Mouse (Mus musculus) embryonic facial prominence, embryonic 13.5 days (tissue): ENCODE data around the gene Tango6. TPM values are rescaled to one million over a fixed set of nuclear protein-coding genes. Genes with fewer than 3 reads are reported as not detected.

Source experiments
- ATAC-seq: fragments of 200-750 bp; cut with Nextera tagmentation; 2 replicates; pipeline ENCODE4 v1.8.0; 2017; ENCODE audit warnings: low read depth; ENCODE audit not compliant: insufficient number of reproducible peaks, insufficient read depth, low FRiP score, low TSS enrichment
- H3K27ac ChIP-seq: fragments of 300-500 bp; sonication (generic); 2 replicates; pipeline ENCODE4 v1.5.1; 2015; ENCODE audit warnings: moderate library complexity, mild to moderate bottlenecking, inconsistent platforms
- H3K27me3 ChIP-seq: fragments of 300-500 bp; sonication (generic); 2 replicates; pipeline ENCODE4 v1.6.1; 2015; ENCODE audit warnings: mild to moderate bottlenecking, inconsistent platforms
- H3K36me3 ChIP-seq: fragments of 300-500 bp; sonication (generic); 2 replicates; pipeline ENCODE4 v1.6.1; 2015; ENCODE audit warnings: mild to moderate bottlenecking, inconsistent platforms
- H3K4me1 ChIP-seq: fragments of 300-500 bp; sonication (generic); 2 replicates; pipeline ENCODE4 v1.6.1; 2015; ENCODE audit warnings: inconsistent platforms
- H3K4me2 ChIP-seq: fragments of 300-500 bp; sonication (generic); 2 replicates; pipeline ENCODE4 v1.6.1; 2015; ENCODE audit warnings: moderate library complexity, mild to moderate bottlenecking, inconsistent platforms
- H3K4me3 ChIP-seq: fragments of 300-500 bp; sonication (generic); 2 replicates; pipeline ENCODE4 v1.5.1; 2015; ENCODE audit warnings: mild to moderate bottlenecking, inconsistent platforms
- H3K9ac ChIP-seq: fragments of 300-500 bp; sonication (generic); 2 replicates; pipeline ENCODE4 v1.6.1; 2015; ENCODE audit warnings: mild to moderate bottlenecking, inconsistent platforms
- H3K9me3 ChIP-seq: fragments of 300-500 bp; sonication (generic); 2 replicates; pipeline ENCODE4 v1.6.1; 2016; ENCODE audit warnings: inconsistent platforms
- WGBS: fragments of 180-500 bp; shearing (Covaris S2); methylation state at CpG from one replicate; pipeline ENCODE4 v1.1.7; 2015; ENCODE audit warnings: mixed read lengths; 5-methylcytosine and 5-hydroxymethylcytosine counted together
- polyA plus RNA-seq: library from polyadenylated mRNA; unstranded; fragments of >200 nt; fragmentation: Nextera tagmentation; extraction: Ambion mirVana; gene quantifications from 2 replicates; pipeline ENCODE4 v1.2.1, GENCODE M21; 2015

The Tango6 gene
- polyA plus RNA-seq, result 11.3 and 11.5 TPM in 2 replicates

DNA sequence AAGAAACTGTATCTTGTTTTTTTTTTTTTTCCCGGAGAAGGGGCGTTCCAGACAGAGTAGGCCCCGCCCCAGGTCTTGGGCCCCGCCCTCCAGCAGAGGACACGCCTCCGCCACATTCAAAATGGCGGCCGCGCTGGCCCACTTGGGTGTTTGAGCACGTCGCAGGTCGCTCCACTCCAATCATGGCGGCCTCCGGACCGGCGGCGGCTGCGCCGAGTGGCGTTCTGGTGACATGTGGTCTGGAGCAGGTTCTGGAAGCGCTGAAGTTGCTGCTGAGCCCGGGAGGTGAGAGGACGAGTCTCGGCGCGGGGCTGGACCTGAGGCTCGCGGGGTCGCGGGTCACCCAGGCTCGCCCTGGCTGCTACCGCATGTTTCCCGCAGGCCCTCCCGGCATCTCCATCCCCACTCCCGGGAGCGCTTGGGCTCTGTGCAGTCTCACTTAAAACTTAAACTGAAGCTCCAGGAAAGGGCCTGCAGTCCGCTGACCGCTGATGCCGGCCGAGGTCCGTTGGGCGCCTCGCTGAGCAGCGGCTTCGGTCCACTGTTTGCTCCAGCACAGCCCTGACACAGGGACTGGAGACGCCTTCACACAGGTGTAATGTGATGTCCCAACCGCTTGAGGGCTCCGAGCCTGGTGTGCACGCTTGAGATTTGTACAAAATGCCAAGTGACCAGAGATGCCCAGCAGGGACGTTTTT lies at the start of gene Tango6:
Tango6 (plus strand) TSS at position 98 of the 698 bp plus-strand sequence.
- Histone ChIP-seq H3K36me3 (no peaks in the 10 kb centered on the region), H3K9ac (peak within 1 kb of the TSS; percentile 90), H3K4me3 (peak within 1 kb of the TSS; percentile 70), H3K27ac (peak within 1 kb of the TSS; percentile 93), H3K4me1 (peaks cover 17% of the 10 kb centered on the region), H3K27me3 (no peaks in the 10 kb centered on the region), H3K9me3 (no peaks in the 10 kb centered on the region), H3K4me2 (peak within 1 kb of the TSS; percentile 60)
- WGBS, result under 1% methylated on average over 50 of the region's 50 CpGs
- peak; percentile 92 for ATAC-seq

DNA sequence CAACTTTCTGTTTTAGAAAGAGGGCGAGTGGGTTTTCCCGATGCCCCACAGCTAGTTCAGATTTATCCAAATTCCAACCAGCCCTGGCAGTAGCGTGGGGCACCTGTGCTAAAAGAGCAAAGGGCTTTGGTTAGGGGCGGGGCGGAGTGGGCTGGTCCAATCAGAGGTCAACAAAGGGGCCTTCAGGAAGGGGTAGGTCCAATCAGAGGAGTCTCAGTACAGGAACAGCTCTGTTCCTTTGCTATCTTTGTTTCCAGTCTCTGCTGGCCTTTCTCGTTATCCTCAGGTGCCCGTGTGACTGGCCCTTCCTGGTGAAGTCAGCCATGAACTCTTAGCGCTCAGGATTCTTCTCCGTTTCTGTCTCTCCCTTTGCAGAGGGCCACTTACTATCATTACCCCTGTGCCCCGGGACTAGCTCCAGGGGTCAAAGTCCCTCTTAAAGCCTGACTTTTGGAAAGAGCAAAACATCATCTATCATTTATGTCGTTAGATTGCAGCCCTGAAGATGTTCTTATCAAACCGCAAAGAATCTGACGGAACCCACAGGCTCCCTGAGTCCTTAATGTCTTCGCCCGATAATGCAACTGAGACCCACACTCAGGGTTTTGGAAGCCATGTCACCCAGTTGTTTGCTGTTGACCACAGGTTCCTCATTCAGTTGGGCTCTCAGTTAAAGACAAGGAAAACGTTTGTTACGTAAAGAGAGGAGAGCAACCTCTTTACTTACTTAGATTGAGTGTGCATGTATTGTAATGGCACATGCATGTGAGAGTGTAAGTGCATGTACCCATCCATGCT lies 49.3 kb upstream of the Tango6 start:
- Histone ChIP-seq H3K4me1 (peaks cover 45% of the 10 kb centered on the region), H3K27me3 (no peaks in the 10 kb centered on the region), H3K36me3 (no peaks in the 10 kb centered on the region), H3K9me3 (no peaks in the 10 kb centered on the region), H3K27ac (no peak overlapping the region), H3K9ac (no peak overlapping the region), H3K4me3 (no peak overlapping the region), H3K4me2 (no peak overlapping the region)
- no peak for ATAC-seq
- WGBS, result 72% methylated on average over 17 of the region's 17 CpGs

DNA sequence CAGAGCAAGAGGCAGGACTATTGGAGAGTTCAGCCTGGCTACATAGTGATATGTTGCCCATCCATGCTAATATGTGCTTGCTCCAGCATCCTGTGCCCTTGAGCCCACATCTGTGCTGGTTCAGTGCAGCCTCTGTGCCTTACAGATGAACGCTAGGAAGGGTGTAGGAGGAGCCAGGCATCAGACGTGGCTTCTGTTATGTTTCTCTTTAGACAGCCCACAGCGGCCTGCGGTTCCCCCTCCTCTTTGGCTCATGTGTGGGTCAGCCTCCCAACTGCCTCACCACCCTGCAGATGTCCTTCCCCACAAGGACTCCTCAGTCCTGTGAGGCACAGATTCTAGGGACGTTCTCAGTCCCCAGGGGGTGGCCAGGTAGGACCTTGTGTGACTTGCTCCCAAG lies 47.6 kb upstream of the Tango6 start:
- Histone ChIP-seq H3K27ac (no peak overlapping the region), H3K4me2 (no peak overlapping the region), H3K4me3 (no peak overlapping the region), H3K9me3 (no peaks in the 10 kb centered on the region), H3K36me3 (no peaks in the 10 kb centered on the region), H3K4me1 (peaks cover 30% of the 10 kb centered on the region), H3K9ac (no peak overlapping the region), H3K27me3 (no peaks in the 10 kb centered on the region)
- 27% methylated on average over 5 of the region's 5 CpGs for WGBS
- ATAC-seq, result no peak

DNA sequence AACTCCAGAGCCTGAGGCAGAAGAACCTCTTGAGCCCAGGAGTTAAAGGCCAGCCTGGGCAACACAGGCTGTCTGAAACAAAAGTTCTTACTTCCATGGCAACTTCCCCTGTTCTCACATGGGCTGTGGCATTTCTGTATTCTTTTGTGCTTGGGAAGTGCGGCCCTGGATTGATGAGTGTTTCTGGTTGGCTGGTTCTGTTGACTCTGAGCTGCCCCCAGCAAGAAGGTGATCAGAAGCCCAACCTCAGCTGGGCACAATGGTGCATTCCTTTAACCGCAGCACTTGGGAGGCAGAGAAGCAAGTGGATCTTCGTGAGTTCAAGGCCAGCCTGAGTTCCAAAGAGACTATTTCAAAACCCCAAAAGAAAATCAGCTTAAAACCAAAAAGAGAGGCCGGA lies 45.4 kb upstream of the Tango6 start:
- ATAC-seq, result no peak
- Histone ChIP-seq H3K4me1 (peaks cover 30% of the 10 kb centered on the region), H3K36me3 (no peaks in the 10 kb centered on the region), H3K9me3 (no peaks in the 10 kb centered on the region), H3K4me3 (no peak overlapping the region), H3K27ac (0 out of 2 replicates have a peak overlapping the region, but pooled peaks have one; percentile 44), H3K27me3 (no peaks in the 10 kb centered on the region), H3K9ac (no peak overlapping the region), H3K4me2 (no peak overlapping the region)
- 84% methylated on average over 4 of the region's 4 CpGs for WGBS

DNA sequence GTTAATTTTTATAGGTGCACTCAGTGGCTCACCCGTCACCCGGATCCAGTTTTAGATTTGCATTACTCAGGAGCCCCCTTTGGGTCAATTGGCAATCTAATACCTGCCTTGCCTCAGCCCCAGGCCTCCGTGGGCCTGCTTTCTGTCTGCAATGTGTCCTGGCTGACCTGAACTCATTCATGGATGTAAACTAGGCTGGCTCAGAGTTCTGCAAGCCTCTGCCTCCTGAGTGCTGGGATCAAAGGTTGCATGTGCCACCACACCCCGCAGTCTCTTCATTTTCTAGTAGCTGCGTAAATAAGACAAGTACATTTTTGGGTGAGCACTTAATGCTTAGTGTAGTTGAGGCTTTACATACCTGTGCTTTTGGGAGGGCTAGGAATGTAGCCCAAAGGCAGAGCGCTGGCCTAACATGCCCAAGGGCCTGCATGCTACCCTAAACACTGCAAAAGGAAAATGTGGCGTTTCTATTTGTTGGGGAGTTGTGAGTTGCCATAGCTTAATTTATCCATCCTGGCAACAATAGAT lies 44.0 kb upstream of the Tango6 start:
- Histone ChIP-seq H3K4me2 (no peak overlapping the region), H3K27me3 (no peaks in the 10 kb centered on the region), H3K4me3 (no peak overlapping the region), H3K9me3 (no peaks in the 10 kb centered on the region), H3K36me3 (no peaks in the 10 kb centered on the region), H3K4me1 (peaks cover 26% of the 10 kb centered on the region), H3K27ac (no peak overlapping the region), H3K9ac (no peak overlapping the region)
- ATAC-seq, result no peak
- 72% methylated on average over 7 of the region's 7 CpGs for WGBS

DNA sequence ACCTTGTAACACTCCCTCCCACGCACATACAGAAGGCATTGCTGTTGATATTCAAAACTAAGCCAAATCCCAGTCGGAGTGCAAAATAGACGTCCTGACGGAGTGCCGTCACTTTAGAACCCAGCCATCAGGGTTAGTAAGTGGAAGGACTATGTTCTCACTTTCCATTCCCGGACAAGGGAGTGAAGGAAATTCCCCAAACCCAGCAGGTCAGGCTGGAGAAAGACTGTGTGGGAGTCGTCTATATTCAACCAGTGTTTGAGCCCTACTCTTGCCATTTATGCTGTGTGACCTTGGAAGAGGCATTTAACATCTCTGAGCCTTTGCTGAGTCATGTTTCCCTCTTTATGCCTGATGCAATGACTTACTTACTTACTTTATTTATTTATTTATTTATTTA lies 42.7 kb upstream of the Tango6 start:
- Histone ChIP-seq H3K36me3 (no peaks in the 10 kb centered on the region), H3K27ac (no peak overlapping the region), H3K4me3 (no peak overlapping the region), H3K4me2 (no peak overlapping the region), H3K27me3 (no peaks in the 10 kb centered on the region), H3K4me1 (peaks cover 35% of the 10 kb centered on the region), H3K9ac (no peak overlapping the region), H3K9me3 (no peaks in the 10 kb centered on the region)
- 84% methylated on average over 7 of the region's 7 CpGs for WGBS
- ATAC-seq, result no peak

DNA sequence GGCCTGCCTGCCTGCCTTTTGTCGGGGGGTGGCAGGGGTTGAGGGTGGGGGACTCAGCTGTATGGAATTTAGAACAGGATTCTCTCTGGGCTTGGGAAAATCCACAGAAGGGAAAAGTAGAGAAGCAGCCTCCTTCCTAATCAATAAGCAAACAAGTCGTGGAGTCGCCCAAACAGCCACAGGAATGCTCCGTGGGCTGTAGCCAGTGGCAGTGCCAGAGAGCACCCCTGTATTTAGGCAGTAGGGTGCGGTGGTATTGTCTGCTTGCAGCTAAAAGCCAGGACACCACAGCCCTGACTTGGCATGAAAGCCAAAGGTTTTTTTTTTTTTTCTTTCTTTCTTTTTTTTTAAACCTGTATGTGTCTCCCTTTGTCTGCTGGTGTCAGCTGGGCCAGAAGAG lies 41.9 kb upstream of the Tango6 start:
- 63% methylated on average over 5 of the region's 5 CpGs for WGBS
- ATAC-seq, result no peak
- H3K4me2 ChIP-seq, result no peak overlapping the region
- no peak overlapping the region for H3K27ac ChIP-seq
- H3K9me3 ChIP-seq, result no peaks in the 10 kb centered on the region
- peaks cover 29% of the 10 kb centered on the region for H3K4me1 ChIP-seq
- no peak overlapping the region for H3K4me3 ChIP-seq
- no peak overlapping the region for H3K9ac ChIP-seq
- H3K27me3 ChIP-seq, result no peaks in the 10 kb centered on the region
- no peaks in the 10 kb centered on the region for H3K36me3 ChIP-seq

DNA sequence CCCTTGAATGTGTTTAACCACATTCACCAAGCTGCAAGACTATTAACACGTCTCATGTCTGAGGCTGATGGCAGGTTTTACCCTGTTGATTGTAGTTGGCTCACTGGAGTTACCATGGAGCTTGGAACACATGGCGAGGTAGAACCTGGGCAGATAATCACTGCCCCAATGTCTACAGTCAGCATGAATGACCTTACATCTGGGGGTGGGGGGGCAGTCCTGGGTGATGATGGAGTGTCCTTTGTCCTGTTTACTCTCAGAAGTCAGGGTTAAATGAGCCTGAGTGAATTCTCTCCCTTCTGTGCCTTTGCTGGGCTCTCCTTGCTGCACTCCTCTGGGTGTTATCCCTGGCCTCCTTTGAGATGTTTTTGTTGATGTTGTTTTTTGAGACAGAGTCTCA lies 40.7 kb upstream of the Tango6 start:
- 88% methylated on average over 2 of the region's 2 CpGs for WGBS
- Histone ChIP-seq H3K36me3 (no peaks in the 10 kb centered on the region), H3K4me1 (peaks cover 24% of the 10 kb centered on the region), H3K27me3 (no peaks in the 10 kb centered on the region), H3K9ac (no peak overlapping the region), H3K4me3 (no peak overlapping the region), H3K4me2 (no peak overlapping the region), H3K27ac (no peak overlapping the region), H3K9me3 (no peaks in the 10 kb centered on the region)
- ATAC-seq, result no peak

DNA sequence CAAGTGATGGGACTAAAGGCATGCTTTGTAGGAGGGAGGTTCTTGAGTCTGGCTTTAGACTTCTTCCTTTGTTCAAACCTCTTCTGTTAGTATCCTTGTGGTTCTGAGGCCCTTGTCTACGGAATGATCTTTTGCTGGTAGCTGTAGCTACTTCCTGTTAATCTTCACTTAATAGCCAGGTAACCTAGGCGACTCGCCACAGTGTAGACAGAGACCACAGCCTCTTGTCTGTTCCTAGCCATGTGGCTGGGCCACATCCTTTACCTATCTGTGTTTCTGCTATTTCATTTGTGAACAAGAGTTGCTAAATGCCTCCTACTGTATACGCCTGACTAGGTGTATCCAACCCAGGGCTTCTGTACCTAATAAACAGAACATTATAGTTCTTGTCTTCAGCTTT lies 39.8 kb upstream of the Tango6 start:
- H3K27me3 ChIP-seq, result no peaks in the 10 kb centered on the region
- no peak for ATAC-seq
- WGBS, result 90% methylated on average over 4 of the region's 4 CpGs

DNA sequence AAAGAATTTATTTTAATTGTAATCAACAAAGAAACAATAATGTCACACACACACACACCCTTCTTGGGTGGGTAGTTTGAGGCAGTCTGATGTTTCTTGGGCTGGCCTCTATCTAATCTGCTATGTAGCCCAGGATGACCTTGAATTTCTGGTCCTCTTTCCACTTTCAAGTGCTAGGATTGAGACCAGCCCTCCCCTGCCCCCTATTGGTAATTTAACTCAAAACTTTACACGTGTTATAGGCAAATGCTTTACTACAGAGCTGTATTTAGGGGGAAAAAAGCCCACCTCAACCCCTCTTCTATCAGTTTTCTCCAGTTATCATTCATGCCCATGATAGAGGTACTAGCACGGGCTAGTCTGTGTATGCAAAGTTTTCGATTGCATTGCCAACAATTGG lies 37.9 kb upstream of the Tango6 start:
- Histone ChIP-seq H3K27ac (no peak overlapping the region), H3K4me1 (peaks cover 23% of the 10 kb centered on the region)
- 67% methylated on average over 3 of the region's 3 CpGs for WGBS

More for the DNA sequence above, 39.8 kb upstream of the Tango6 start:
- peaks cover 23% of the 10 kb centered on the region for H3K4me1 ChIP-seq
- H3K9me3 ChIP-seq, result no peaks in the 10 kb centered on the region
- H3K9ac ChIP-seq, result no peak overlapping the region
- H3K4me3 ChIP-seq, result no peak overlapping the region
- H3K4me2 ChIP-seq, result no peak overlapping the region
- no peaks in the 10 kb centered on the region for H3K36me3 ChIP-seq
- no peak overlapping the region for H3K27ac ChIP-seq

DNA sequence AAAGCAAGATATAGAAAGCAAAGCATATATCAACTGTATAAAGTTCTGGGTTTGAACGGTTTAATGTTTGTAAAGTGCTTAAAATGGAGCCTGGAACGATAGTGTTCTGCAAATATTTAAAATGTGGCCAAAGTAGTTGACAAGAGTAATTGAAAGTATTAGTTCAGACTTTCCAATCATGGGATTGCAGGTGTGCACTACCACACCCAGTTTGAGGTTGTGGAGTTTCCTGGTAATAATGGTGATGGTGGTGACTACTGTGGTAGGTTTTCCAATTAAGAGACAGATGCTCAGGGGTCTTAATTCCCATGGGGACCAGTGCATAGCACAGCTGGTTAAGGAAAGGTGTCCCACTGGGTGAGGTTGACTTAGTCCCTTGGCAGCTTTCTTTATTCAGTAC lies 36.7 kb upstream of the Tango6 start:
- no peak for ATAC-seq
- 90% methylated on average over 2 of the region's 2 CpGs for WGBS
- Histone ChIP-seq H3K9me3 (no peaks in the 10 kb centered on the region), H3K4me2 (no peak overlapping the region), H3K36me3 (no peaks in the 10 kb centered on the region), H3K27me3 (no peaks in the 10 kb centered on the region), H3K9ac (no peak overlapping the region), H3K4me3 (no peak overlapping the region), H3K4me1 (peaks cover 18% of the 10 kb centered on the region), H3K27ac (peak overlapping the region; percentile 64; the same call in 1 of the 2 replicates)

More for the DNA sequence above, 37.9 kb upstream of the Tango6 start:
- H3K4me3 ChIP-seq, result no peak overlapping the region
- H3K36me3 ChIP-seq, result no peaks in the 10 kb centered on the region
- H3K4me2 ChIP-seq, result no peak overlapping the region
- no peaks in the 10 kb centered on the region for H3K27me3 ChIP-seq
- no peak for ATAC-seq
- H3K9me3 ChIP-seq, result no peaks in the 10 kb centered on the region
- H3K9ac ChIP-seq, result no peak overlapping the region

DNA sequence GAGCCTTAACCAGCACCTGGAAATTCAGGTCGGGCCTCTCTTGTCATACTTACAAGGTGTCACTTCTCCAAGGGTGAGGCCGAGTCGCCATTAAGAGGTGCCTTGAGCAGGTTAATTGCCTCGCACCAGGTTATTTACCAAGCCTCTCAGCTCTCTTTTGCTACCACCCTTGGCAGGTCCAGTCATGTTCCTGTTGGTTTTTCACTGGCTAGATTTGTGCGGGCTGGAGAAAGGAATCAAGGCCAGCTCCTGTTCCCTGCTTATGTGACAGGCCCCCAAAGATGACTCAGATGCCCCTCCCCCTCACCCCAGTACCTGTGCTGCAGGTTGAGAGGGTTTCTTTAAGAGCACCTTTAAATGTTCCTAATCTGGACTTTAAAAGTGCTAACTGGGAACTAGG lies 36.1 kb upstream of the Tango6 start:
- H3K36me3 ChIP-seq, result no peaks in the 10 kb centered on the region
- no peak; the same call in 1 of the 2 replicates for ATAC-seq

More for the DNA sequence above, 36.1 kb upstream of the Tango6 start:
- no peak overlapping the region for H3K4me3 ChIP-seq
- WGBS, result 68% methylated on average over 5 of the region's 5 CpGs
- H3K9ac ChIP-seq, result no peak overlapping the region
- H3K27ac ChIP-seq, result peak overlapping the region; percentile 64
- no peak overlapping the region for H3K4me2 ChIP-seq
- peaks cover 18% of the 10 kb centered on the region for H3K4me1 ChIP-seq
- H3K27me3 ChIP-seq, result no peaks in the 10 kb centered on the region
- H3K9me3 ChIP-seq, result no peaks in the 10 kb centered on the region
